Mouse (Mus musculus) lung, postnatal 25 days (tissue): Measurements from ENCODE around the gene Pcolce.

Experiments used
- DNase-seq: peaks from one replicate; pipeline ENCODE4 v3.0.0; 2022; ENCODE audit warnings: low spot score

The Pcolce gene

GRCm38 (mm10) chr5:137613550-137613949, at the start of gene Pcolce:
Gene Pcolce, minus strand, starts transcription at chr5:137613784.
- DNase-seq: peak; percentile 52

DNA sequence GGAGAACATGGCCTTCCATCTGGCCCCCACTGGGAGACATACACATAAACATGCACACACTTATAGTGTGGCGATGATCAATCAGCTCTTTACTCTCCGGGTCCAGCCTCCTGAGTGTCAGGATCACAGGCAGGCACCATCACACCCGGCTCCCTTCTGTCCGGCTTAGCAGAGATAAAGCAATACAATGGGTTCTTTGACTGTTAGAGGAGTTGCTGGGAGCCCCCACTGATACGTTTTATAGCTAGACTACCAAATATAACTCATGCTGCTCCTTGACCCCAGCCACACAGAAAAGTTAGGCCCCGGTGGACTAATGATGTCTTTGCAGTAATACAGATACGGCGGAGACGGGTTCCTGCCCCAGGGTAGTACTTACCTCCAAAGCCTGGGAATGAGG, 49.5 kb upstream of the Pcolce start:
- DNase-seq: no peak

- DNase-seq: peak; percentile 74
Observed at GRCm38 (mm10) chr5:137660064-137660688, 46.6 kb upstream of the Pcolce start.

GRCm38 (mm10) chr5:137656977-137657376, 43.4 kb upstream of the Pcolce start:
- DNase-seq: peak; percentile 84

- no peak for DNase-seq
Observed at GRCm38 (mm10) chr5:137654746-137655145, 41.2 kb upstream of the Pcolce start.

DNA sequence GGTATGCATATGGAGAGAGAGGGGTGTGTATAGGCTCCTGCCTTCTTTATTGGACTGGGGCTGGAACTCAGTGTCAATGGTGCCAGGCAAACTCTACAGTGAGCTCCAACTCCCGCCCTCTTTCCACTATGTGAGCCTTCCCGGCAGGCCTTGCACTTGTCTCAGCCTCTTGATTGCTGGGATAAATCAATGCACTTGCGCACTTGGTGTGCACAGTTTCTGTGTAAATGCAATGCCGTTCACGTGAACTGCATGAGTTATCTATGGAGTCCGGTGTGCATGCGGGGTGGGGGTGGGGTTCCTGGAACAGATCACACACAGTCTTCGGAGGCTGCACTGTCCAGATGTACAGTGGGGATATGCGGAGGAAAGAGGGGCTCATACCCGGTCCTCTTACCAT, 39.8 kb upstream of the Pcolce start:
- DNase-seq: no peak

- peak; percentile 74 for DNase-seq
Observed at GRCm38 (mm10) chr5:137652474-137652873, 38.9 kb upstream of the Pcolce start.

DNA sequence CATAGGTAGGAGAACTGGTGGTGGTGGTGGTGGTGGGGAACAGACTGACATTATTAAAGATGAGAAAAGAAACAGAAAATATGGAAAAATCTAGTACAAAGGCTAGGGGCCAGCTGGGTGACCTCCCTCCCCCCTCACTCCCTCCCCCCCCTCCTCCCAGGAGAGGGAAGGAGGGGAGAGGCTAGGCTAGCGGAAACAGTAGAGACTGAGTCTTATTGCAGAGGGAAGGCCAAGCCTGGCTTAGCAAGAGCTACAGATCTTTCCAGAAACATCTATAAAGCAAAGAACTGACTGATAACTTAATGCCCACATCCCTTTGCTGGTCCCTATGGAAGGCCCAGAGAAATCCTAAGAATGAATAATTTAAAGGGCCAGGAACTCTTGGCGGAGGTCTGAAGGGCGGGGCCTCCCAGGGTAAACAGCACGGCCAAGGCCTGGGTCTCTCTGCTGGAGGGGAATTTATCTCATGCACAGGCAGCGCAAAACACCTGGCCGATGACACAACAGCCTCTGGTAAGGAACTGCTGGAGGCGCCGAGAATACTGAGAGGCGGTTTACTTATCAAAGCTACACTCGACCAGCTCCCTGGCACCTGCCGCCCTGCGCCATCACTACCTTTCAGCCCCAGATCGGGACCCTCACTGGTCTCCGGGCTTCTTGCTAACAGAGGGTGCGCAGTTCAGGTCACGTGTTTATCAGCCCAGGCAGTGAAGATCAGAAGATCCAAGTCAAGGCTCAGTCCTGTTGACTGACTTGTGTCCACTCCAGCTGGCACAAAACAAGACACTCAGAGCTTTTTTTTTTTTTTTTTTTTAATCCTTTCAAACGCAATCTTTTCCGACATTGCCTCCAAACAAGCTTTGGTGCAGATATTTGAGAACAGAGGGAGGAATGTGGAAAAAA, 36.3 kb upstream of the Pcolce start:
- DNase-seq: no peak

DNA sequence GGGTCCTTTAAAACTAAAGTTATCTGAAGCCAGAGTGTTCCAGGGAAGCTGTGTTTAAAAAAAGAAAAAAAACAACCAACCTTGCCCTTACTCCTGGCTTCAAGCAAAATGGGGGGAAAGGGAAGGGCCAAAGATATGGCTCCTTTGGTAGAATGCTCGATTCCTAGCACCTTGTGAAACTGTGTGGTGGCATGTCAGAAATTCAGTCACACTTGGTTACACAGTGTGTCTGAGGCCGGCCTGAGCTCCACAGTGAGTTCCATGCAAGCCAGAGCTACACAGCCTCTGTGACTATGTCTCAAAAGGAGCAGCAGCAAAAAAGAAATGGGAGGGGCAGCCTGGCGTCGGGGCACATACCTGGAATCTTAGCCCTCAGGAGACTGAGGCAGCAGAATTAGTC, 35.7 kb upstream of the Pcolce start:
- no peak for DNase-seq

DNA sequence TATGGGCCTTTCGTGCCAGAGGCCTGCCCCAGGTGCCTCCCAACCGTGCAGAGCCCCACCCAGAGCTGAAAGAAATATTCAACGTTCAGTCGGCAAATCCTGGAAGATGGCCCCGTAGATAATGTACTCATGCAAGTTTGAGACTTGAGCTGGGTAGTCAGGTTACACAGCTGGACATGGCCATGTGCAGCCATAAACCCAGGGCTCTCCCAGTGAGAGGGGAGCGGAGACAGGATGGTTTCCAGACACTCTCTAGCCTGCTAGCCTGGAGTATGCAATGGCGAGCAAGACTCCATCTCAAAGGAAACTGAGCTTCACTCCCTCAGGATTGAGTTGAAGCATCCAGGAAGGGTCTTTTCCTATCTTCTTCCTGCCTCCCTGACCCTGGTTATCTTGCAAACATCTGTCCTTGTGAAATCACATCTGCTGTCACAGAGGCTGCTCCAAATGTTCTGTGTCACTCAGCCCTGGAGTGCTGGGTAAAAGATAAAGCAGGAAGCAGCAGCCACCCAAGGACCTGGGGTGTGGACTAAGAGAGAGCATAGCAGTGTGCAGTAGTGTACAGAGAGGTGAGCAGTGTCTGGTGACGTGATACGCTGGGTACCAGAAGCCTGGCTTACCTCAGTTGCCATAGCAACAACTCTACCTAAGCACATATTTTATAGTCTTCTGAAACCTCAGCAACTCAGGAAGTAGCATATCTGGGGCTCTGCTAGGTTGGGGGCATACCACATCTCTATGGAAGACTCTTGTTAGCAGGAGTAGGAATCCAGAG, 34.4 kb upstream of the Pcolce start:
- no peak for DNase-seq

DNA sequence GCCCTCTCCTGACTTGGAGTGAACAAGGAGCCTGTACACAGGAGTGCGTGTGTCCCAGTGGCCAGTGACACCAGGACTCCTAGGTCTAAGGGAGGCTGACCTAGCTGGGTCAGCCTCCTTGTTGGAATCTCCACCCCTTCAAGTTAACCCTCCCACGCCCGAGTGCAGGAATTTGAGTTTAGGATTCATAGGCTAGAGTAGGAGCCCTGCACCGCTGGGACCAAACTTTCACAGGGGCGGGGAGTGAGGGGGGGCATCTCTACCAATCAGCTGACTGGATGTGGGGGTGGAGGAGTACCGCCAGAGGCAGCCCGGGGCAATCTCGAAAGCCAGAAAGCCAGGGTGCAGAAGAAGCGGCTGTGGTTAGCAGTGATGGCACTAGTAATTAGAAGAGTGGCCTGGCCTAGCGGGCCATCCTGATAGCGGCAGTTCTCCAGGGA, 32.1 kb upstream of the Pcolce start, which contains the start of gene Irs3:
TSS of gene Irs3 (minus strand) at position 63 of the 440 bp plus-strand sequence.
- DNase-seq: peak; percentile 32

DNA sequence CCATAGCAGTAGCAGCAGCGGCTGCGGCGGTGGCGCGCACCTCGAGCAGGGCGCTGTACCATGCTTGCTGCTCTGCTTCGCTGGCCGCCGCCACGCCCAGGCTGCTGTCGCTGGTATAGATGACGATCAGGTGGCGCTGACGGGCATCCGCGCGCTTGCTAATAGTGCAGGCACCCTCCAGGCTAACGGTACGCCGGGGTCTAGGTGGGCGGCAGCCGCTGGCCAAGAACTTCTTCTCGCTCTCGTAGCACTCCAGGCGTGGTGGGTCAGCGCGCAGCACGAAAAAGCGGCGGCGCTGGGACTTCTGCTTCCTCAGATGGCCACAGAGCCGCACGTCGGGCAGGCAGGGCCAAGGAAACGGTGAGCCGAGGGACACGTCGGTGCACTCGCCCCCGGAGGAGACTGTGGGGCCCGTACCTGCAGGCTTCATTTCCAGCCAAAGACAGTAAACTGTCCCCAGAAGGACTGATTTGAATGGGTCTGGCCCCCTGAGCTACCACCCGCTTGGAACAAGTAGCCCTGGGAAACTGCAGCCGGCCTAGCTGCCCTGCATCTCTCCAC, 31.6 kb upstream of the Pcolce start:
- DNase-seq: peak; percentile 28

GRCm38 (mm10) chr5:137644484-137644883, 30.9 kb upstream of the Pcolce start:
- DNase-seq: no peak

GRCm38 (mm10) chr5:137642886-137643285, 29.3 kb upstream of the Pcolce start:
- no peak for DNase-seq

DNA sequence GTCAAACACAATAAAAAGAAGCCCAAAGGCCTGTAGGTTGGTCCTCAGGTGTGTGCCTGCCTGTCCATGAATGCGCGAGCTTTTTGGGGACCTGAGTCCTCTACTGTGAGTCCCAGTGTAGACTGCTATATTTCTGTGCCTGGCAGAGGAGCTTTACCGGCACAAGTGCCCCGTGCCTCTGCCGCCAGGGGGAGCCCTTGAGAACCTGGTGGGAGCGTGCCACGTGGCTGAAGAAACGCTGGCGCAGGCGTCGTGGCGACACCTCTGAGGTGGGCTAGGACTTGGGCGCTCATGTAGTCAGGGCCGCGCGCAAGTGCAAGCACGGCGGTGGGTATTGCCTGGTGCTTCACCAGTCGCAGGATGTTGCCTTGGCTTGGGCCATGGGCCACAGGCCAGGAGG, 27.5 kb upstream of the Pcolce start, which contains the start of gene Sap25:
TSS of gene Sap25 (plus strand) at position 281 of the 400 bp plus-strand sequence.
- DNase-seq: no peak

- peak; percentile 60 for DNase-seq
Observed at GRCm38 (mm10) chr5:137639472-137639871, 25.9 kb upstream of the Pcolce start.

DNA sequence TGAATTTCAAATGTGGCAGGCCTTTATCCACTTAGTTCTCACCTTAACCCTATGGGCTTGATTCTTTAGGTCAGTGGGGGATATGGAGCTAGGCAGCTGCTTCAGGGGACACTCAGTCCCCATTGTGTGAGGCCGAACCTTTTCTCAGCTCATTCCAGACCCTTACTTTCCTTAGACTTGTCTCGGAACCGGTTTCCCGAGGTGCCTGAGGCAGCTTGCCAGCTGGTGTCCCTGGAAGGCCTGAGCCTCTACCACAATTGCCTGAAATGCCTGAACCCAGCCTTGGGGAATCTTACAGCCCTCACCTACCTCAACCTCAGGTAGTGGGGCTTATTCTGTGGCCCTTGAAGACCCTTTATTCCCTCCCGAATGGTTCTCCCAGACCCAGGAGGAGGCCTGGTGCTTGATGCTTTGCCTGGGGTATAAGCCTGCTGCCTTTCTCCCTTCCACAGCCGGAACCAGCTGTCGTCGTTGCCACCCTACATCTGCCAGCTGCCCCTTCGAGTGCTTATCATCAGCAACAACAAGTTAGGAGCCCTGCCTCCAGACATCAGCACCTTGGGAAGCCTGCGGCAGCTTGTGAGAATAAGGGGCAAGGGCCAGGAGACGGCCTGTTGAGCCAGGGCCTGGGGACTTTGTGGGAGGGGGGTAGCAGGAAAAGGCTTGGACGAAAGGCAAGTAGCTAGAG, 20.0 kb upstream of the Pcolce start:
- peak; percentile 75 for DNase-seq

GRCm38 (mm10) chr5:137631591-137631990, 18.0 kb upstream of the Pcolce start:
- no peak for DNase-seq

- DNase-seq: peak; percentile 79
Observed at GRCm38 (mm10) chr5:137631171-137631570, 17.6 kb upstream of the Pcolce start.

DNA sequence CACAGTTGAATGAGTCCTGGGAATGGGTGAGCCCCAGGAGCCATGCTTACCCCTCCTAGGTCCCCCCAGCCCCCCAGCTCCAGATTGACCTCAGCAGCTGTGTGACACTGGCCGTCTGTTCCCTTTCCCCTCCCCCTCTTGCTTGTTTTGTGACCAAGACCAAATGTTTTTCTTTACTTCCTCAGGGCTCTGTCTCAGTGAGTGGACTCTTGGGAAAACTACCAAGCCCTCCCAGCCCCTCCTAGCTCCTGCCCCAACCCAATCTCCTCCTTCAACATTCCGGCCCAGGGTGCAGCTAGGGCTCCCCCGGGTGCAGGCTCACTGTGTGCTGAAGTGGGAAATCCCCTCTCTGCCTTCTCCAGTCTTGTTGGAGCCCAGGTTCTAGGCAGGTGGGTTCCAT, 17.0 kb upstream of the Pcolce start:
- peak; percentile 74 for DNase-seq

DNA sequence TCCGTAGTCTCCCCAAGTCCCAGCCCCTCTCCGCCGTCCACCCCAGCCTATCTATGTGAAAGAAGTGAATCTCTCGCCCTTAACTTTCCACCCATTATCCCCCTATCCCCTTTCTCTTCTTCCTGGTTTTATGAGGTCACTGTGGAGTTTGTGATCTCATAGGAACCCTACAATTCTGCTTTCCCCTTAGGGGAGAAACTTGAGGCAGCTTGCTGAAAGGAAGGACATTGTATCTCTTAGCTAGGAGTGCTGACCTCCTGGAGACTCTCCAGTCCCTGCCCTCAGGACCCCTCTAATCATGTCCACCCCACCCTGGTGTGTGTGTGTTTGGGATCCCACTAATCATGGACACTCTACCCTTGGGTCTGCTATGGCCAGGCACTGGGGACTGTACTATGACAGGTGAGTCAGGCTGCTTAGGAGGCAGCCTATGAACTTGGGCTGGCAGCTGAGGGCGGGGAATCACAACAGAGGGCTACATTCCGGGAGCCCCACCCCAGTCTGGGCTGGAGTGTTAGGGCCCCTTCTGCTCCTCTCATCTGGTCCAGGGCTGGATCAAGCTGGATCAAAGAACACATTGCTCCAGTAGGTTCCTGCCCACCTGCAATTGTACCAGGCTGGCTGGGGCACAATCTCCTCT, 16.4 kb upstream of the Pcolce start:
- peak; percentile 72 for DNase-seq
